Mouse (Mus musculus) kidney, embryonic 14.5 days (tissue): ENCODE measurements around the gene Mc1r. TPM values are rescaled to one million over a fixed set of nuclear protein-coding genes. Genes with fewer than 3 reads are reported as not detected.
"Not testable (repeated sequence)": the region's sequence is repeated elsewhere in the genome, so short reads cannot be mapped to it uniquely, and the experiment has no call there.

Experiments
- ATAC-seq: fragments of 200-750 bp; cut with Nextera tagmentation; 2 replicates; pipeline ENCODE4 v1.8.0; 2017; ENCODE audit warnings: moderate number of reproducible peaks, mild to moderate bottlenecking, moderate TSS enrichment, moderate library complexity; ENCODE audit not compliant: low FRiP score, low TSS enrichment
- H3K27ac ChIP-seq: fragments of 300-500 bp; sonication (generic); 2 replicates; pipeline ENCODE4 v1.5.1; 2014; ENCODE audit warnings: low read depth, mild to moderate bottlenecking, low read length, moderate library complexity, mixed read lengths
- H3K27me3 ChIP-seq: fragments of 300-500 bp; sonication (generic); 2 replicates; pipeline ENCODE4 v1.6.1; 2014; ENCODE audit warnings: mild to moderate bottlenecking, low read length; ENCODE audit not compliant: control insufficient read depth, insufficient read depth
- H3K36me3 ChIP-seq: fragments of 300-500 bp; sonication (generic); 2 replicates; pipeline ENCODE4 v1.6.1; 2014; ENCODE audit warnings: low read length, mixed read lengths; ENCODE audit not compliant: control insufficient read depth, insufficient read depth
- H3K4me1 ChIP-seq: fragments of 300-500 bp; sonication (generic); 2 replicates; pipeline ENCODE4 v1.6.1; 2014; ENCODE audit warnings: low read length, mixed read lengths; ENCODE audit not compliant: control insufficient read depth, insufficient read depth
- H3K4me2 ChIP-seq: fragments of 300-500 bp; sonication (generic); replicated peaks from 2 replicates; pipeline ENCODE4 v1.6.1; 2014; ENCODE audit warnings: low read depth, mild to moderate bottlenecking, low read length
- H3K4me3 ChIP-seq: fragments of 300-500 bp; sonication (generic); 2 replicates; pipeline ENCODE4 v1.5.1; 2014; ENCODE audit warnings: mild to moderate bottlenecking, low read length
- H3K9ac ChIP-seq: fragments of 300-500 bp; sonication (generic); 2 replicates; pipeline ENCODE4 v1.6.1; 2014; ENCODE audit warnings: low read depth, mild to moderate bottlenecking, low read length, moderate library complexity
- H3K9me3 ChIP-seq: fragments of 300-500 bp; sonication (generic); 2 replicates; pipeline ENCODE4 v1.6.1; 2016; ENCODE audit warnings: low read length; ENCODE audit not compliant: control insufficient read depth
- WGBS: fragments of 180-500 bp; shearing (Covaris S2); extraction: QIAGEN DNeasy Blood & Tissue Kit; methylation state at CpG from one replicate; pipeline ENCODE4 v1.1.7; 2014; 5-methylcytosine and 5-hydroxymethylcytosine counted together
- polyA plus RNA-seq: library from polyadenylated mRNA; unstranded; fragments of >200 nt; fragmentation: Nextera tagmentation; extraction: Ambion mirVana; gene quantifications from 2 replicates; pipeline ENCODE4 v1.2.1, GENCODE M21; 2014

The Mc1r gene
- polyA plus RNA-seq, 1 experiment from 2014 or later = not detected

- Histone ChIP-seq H3K36me3 (no peaks in the 10 kb centered on the region), H3K27me3 (no peaks in the 10 kb centered on the region), H3K4me2 (no peak overlapping the region), H3K4me3 (no peak overlapping the region), H3K9me3 (peaks cover 38% of the 10 kb centered on the region), H3K9ac (no peak overlapping the region), H3K27ac (no peak overlapping the region), H3K4me1 (no peaks in the 10 kb centered on the region)
- WGBS = 97% methylated on average over 27 of the region's 27 CpGs
- no peak for ATAC-seq
These were observed 19.9 kb downstream of the Mc1r start for GRCm38 (mm10) chr8:123426511-123427509.

GRCm38 (mm10) chr8:123427639-123428275 is 20.9 kb downstream of the Mc1r start:
- no peaks in the 10 kb centered on the region for H3K36me3 ChIP-seq
- no peak for ATAC-seq
- H3K9ac ChIP-seq = no peak overlapping the region
- no peak overlapping the region for H3K4me3 ChIP-seq
- peaks cover 46% of the 10 kb centered on the region for H3K9me3 ChIP-seq
- no peaks in the 10 kb centered on the region for H3K4me1 ChIP-seq
- H3K27ac ChIP-seq = no peak overlapping the region
- no peaks in the 10 kb centered on the region for H3K27me3 ChIP-seq
- 97% methylated on average over 24 of the region's 24 CpGs for WGBS
- H3K4me2 ChIP-seq = no peak overlapping the region

- WGBS = 97% methylated on average over 29 of the region's 29 CpGs
- ATAC-seq = no peak
- H3K4me2 ChIP-seq = no peak overlapping the region
- no peaks in the 10 kb centered on the region for H3K4me1 ChIP-seq
- no peak overlapping the region for H3K4me3 ChIP-seq
- H3K27me3 ChIP-seq = no peaks in the 10 kb centered on the region
- peaks cover 51% of the 10 kb centered on the region for H3K9me3 ChIP-seq
- no peak overlapping the region for H3K27ac ChIP-seq
- no peaks in the 10 kb centered on the region for H3K36me3 ChIP-seq
- H3K9ac ChIP-seq = no peak overlapping the region
These were observed 21.5 kb downstream of the Mc1r start for GRCm38 (mm10) chr8:123428343-123428893.

DNA sequence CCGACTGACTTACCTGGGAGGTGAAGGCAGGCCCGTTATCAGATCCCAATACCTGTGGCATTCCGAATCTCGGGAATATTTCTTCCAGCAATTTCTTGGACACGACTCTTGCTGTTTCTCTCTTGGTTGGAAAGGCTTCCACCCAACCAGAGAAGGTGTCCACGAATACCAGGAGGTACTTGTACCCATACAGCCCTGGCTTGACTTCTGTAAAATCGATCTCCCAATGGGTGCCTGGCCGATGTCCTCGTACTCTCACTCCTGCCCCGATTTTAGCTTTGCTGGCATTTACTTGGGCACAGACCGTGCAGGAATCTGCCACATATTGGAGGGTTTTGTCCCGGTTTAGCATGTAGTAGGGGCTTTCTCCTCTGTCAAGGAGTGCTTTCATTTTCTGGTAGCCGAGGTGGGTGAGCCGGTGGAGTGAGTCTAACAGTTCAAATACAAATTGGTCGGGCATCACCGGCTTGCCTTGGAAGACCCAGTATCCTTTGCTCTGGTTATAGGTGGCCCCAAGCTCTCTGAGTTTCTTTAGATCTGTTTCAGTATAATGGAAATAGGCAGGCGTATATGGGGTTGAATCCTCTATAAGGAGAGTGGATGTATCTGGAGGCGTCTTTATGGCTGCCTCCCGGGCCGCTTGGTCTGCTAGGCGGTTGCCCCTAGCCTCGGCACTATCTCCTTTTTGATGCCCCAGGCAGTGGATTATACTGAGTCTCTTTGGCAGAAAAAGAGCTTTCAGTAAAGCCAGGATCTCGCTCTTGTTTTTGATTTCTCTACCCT is 22.2 kb downstream of the Mc1r start:
- no peak for ATAC-seq
- H3K9ac ChIP-seq = no peak overlapping the region
- peaks cover 51% of the 10 kb centered on the region for H3K9me3 ChIP-seq
- H3K27ac ChIP-seq = no peak overlapping the region
- no peaks in the 10 kb centered on the region for H3K27me3 ChIP-seq
- 92% methylated on average over 23 of the region's 23 CpGs for WGBS
- no peak overlapping the region for H3K4me2 ChIP-seq
- no peak overlapping the region for H3K4me3 ChIP-seq
- no peaks in the 10 kb centered on the region for H3K4me1 ChIP-seq
- H3K36me3 ChIP-seq = no peaks in the 10 kb centered on the region

GRCm38 (mm10) chr8:123429722-123430013 is 22.8 kb downstream of the Mc1r start:
- ATAC-seq = not testable (repeated sequence)
- peaks cover 54% of the 10 kb centered on the region for H3K9me3 ChIP-seq

DNA sequence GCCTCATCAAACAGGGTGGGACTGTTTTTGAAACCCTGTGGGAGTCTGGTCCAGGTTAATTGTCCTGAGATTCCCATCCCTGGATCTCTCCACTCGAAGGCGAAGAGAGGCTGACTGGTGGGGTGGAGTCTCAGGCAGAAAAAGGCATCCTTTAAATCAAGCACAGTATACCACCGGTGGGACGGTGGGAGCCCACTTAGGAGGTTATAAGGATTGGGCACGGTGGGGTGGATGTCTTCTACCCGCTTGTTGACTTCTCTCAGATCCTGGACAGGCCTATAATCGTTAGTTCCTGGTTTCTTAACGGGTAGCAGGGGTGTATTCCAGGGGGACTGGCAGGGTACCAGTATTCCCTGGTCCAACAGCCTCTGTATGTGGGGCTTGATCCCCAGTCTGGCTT is 24.0 kb downstream of the Mc1r start:
- H3K36me3 ChIP-seq, H3K4me3 ChIP-seq, H3K4me1 ChIP-seq, ATAC-seq, H3K4me2 ChIP-seq, H3K27ac ChIP-seq, H3K9ac ChIP-seq, H3K27me3 ChIP-seq: not testable (repeated sequence)
- WGBS = 95% methylated on average over 8 of the region's 8 CpGs
- peaks cover 55% of the 10 kb centered on the region for H3K9me3 ChIP-seq

More at GRCm38 (mm10) chr8:123429722-123430013, 22.8 kb downstream of the Mc1r start:
- not testable (repeated sequence) for H3K36me3 ChIP-seq, H3K27ac ChIP-seq, H3K4me1 ChIP-seq, H3K4me2 ChIP-seq, H3K4me3 ChIP-seq, H3K9ac ChIP-seq, H3K27me3 ChIP-seq
- 98% methylated on average over 15 of the region's 15 CpGs for WGBS

GRCm38 (mm10) chr8:123431616-123432365 is 24.9 kb downstream of the Mc1r start:
- Histone ChIP-seq H3K4me1 (no peaks in the 10 kb centered on the region), H3K9me3 (peaks cover 50% of the 10 kb centered on the region), H3K9ac (no peak overlapping the region), H3K4me3 (no peak overlapping the region), H3K4me2 (no peak overlapping the region), H3K36me3 (no peaks in the 10 kb centered on the region), H3K27ac (no peak overlapping the region), H3K27me3 (no peaks in the 10 kb centered on the region)
- 97% methylated on average over 25 of the region's 25 CpGs for WGBS
- ATAC-seq = no peak

GRCm38 (mm10) chr8:123432381-123432780 is 25.5 kb downstream of the Mc1r start:
- H3K9ac ChIP-seq = no peak overlapping the region
- H3K27me3 ChIP-seq = no peaks in the 10 kb centered on the region
- H3K9me3 ChIP-seq = peaks cover 44% of the 10 kb centered on the region
- H3K4me3 ChIP-seq = no peak overlapping the region
- ATAC-seq = no peak
- H3K36me3 ChIP-seq = no peaks in the 10 kb centered on the region
- WGBS = 95% methylated on average over 16 of the region's 16 CpGs
- H3K27ac ChIP-seq = no peak overlapping the region
- no peaks in the 10 kb centered on the region for H3K4me1 ChIP-seq
- no peak overlapping the region for H3K4me2 ChIP-seq
